Mouse (Mus musculus): ENCODE measurements around the gene Olfr671.
"Not testable (repeated sequence)": the region's sequence is repeated elsewhere in the genome, so short reads cannot be mapped to it uniquely, and the experiment has no call there.

The Olfr671 gene

DNA sequence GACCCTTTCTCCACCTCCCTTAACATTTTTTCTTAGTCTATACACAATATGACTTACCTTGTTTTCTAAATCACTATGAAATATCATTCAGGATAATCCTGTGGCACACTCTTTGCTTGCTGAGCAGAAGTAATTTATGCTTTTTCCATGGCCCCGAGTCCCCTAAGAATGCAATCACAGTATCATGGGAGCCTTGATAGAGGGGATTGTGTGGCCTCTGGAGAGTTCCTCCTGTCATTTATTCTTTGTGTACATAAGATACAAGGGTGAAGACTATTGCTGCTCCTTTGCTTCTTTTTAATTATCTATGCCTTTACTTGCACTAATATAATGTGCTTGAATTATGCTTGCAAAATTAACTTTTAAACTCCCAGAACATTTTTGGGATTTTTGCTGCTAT is at the start of gene Olfr671:
Gene Olfr671, minus strand, starts transcription at position 101 of the 400 bp plus-strand sequence.
- DNase-seq (ENCODE audit: low read depth, low spot score): no peak

- no peak for DNase-seq (ENCODE audit: low read depth, low spot score)
These were observed 49.4 kb upstream of the Olfr671 start, which contains the start of gene Olfr675 for GRCm38 (mm10) chr7:105028360-105028759. TSS of gene Olfr675 (minus strand) at chr7:105028460.

DNA sequence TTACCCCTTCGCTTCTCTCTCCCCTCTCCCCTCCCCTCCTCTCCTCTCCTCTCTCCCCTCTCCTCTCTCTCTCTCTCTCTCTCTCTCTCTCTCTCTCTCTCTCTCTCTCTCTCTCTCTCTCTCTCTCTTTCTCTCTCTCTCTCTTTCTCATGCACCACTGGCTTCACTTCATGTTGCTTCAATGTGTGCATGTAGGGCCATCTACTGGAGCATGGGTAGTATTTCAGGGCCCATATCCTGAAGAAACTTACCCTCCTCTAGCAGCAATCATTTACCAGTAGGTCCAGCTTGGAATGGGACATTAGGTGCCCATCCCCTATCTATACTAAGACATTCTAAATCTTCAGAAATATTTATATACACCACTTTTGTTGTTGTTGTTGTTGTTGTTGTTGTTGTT is 43.6 kb upstream of the Olfr671 start:
- no peak for DNase-seq (ENCODE audit: low read depth, low spot score)

GRCm38 (mm10) chr7:105001929-105002328 is 23.0 kb upstream of the Olfr671 start, which contains the start of gene Olfr672:
TSS of gene Olfr672 (minus strand) at chr7:105002029.
- no peak for DNase-seq (ENCODE audit: low read depth, low spot score)

GRCm38 (mm10) chr7:104972507-104972906 is 6.4 kb downstream of the Olfr671 start:
- DNase-seq (ENCODE audit: low read depth, low spot score): not testable (repeated sequence)

DNA sequence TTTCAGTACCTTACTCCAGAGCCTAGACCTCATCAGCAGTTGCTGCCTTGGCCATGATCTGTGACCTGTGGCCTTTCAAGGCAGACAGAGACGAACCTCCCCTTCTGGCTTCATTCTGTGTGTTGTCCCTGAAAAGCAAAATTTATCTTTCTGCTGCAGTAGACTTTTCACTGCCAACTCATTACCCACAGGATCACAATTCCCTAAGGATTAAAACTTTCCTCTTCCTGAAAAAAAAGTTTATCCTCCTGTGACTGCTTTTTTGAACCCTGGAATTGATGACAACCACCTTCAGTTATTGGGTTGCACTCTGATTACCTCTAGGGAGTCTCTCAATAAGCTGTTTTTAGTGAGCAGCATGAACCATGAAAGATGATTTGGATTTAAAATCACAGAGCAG is 16.4 kb downstream of the Olfr671 start, which contains the start of gene Olfr670:
Gene Olfr670, minus strand, starts transcription at position 101 of the 400 bp plus-strand sequence.
- no peak for DNase-seq (ENCODE audit: low read depth, low spot score)

GRCm38 (mm10) chr7:104950234-104950633 is 28.7 kb downstream of the Olfr671 start:
- DNase-seq (ENCODE audit: low read depth, low spot score): not testable (repeated sequence)

- no peak for DNase-seq (ENCODE audit: low read depth, low spot score)
These were observed 45.0 kb downstream of the Olfr671 start, which contains the start of gene Olfr669 for GRCm38 (mm10) chr7:104933940-104934339. TSS of gene Olfr669 (plus strand) at chr7:104934240.

- no peak for DNase-seq (ENCODE audit: low read depth, low spot score)
These were observed 51.0 kb downstream of the Olfr671 start, which contains the start of gene Olfr668 for GRCm38 (mm10) chr7:104927957-104928356. TSS of gene Olfr668 (minus strand) at chr7:104928057.
